Comparison of ENCODE assay signal across 24 mouse cellular contexts in genomic region chr17:88615492-88616155, GRCm38 (mm10). TPM values are rescaled to one million over a fixed set of nuclear protein-coding genes. Genes with fewer than 3 reads are reported as not detected.
"Had no signal": no experiment of that assay in that cellular context is flagged by ENCODE, and none has a peak within 500 bp of the region (broad histone marks: within the 10 kb centered on the region; RNA-seq: fewer than 3 reads in every experiment).

No protein-coding gene starts in this region.

- DNase-seq: kidney, adult 18-20 months; kidney, adult 9 months; kidney, postnatal 14 days; kidney, postnatal 4 days; liver; liver, postnatal 0 days; lung, postnatal 14 days; lung, postnatal 4 days; midbrain, embryonic 14.5 days; thymus, adult 2 months; thymus, postnatal 14 days; thymus, postnatal 4 days had no signal

- H3K36me3 ChIP-seq: limb, embryonic 12.5 days; lung, embryonic 15.5 days had no signal

- H3K27me3 ChIP-seq: limb, embryonic 12.5 days; lung, embryonic 15.5 days had no signal

- H3K4me3 ChIP-seq: left cerebral cortex, adult 2 months; limb, embryonic 12.5 days; lung, embryonic 15.5 days had no signal

- ATAC-seq: liver, postnatal 0 days had no signal

- H3K9me3 ChIP-seq: limb, embryonic 12.5 days; lung, embryonic 15.5 days had no signal

- H3K27ac ChIP-seq: left cerebral cortex, adult 2 months; limb, embryonic 12.5 days; liver, embryonic 14.5 days had no signal

- H3K9ac ChIP-seq: limb, embryonic 12.5 days; liver, embryonic 14.5 days; liver, postnatal 0 days; lung, embryonic 15.5 days had no signal

- H3K4me2 ChIP-seq: limb, embryonic 12.5 days; lung, embryonic 15.5 days; midbrain, embryonic 11.5 days had no signal

RNA-seq across cellular contexts. Expression of gene Ston1, which starts 18.1 kb away (rescaled TPM):
- total RNA-seq: megakaryocyte progenitor cell, adult 5-6 weeks had no signal

RNA-seq across cellular contexts. Expression of gene Gtf2a1l, which starts 52.8 kb away (rescaled TPM):
- total RNA-seq: layer of hippocampus, postnatal 14 days; megakaryocyte progenitor cell, adult 5-6 weeks; megakaryocyte-erythroid progenitor cell, adult 5-6 weeks; midbrain, postnatal 0 days had no signal
- polyA plus RNA-seq: kidney, embryonic 16.5 days; limb, embryonic 12.5 days; liver, embryonic 14.5 days; liver, postnatal 0 days; midbrain, embryonic 14.5 days; small intestine, adult 2 months; spleen, adult 2 months had no signal
